Mouse (Mus musculus) thymus, adult 2 months (tissue): ENCODE measurements around the gene Gm47283. TPM values are rescaled to one million over a fixed set of nuclear protein-coding genes. Genes with fewer than 3 reads are reported as not detected.
A peak's percentile ranks its signal among the peaks of the same experiment; 100 is the strongest.
"Not testable (repeated sequence)": the region's sequence is repeated elsewhere in the genome, so short reads cannot be mapped to it uniquely, and the experiment has no call there.

Experiments
- DNase-seq: peaks from one replicate; pipeline ENCODE4 v3.0.0; 2021
- H3K27ac ChIP-seq: fragments of 200-500 bp; 2 replicates; pipeline ENCODE4 v1.5.1; 2012; ENCODE audit warnings: low read length, control low read depth; ENCODE audit not compliant: control insufficient read depth, insufficient read depth
- H3K27me3 ChIP-seq: fragments of 200-500 bp; 2 replicates; pipeline ENCODE4 v1.6.1; 2012; ENCODE audit warnings: mild to moderate bottlenecking, low read length, moderate library complexity, mixed read lengths; ENCODE audit not compliant: control insufficient read depth, insufficient read depth
- H3K36me3 ChIP-seq: fragments of 200-500 bp; 2 replicates; pipeline ENCODE4 v1.6.1; 2012; ENCODE audit warnings: mild to moderate bottlenecking, low read length, moderate library complexity; ENCODE audit not compliant: control insufficient read depth, insufficient read depth
- H3K4me1 ChIP-seq: fragments of 200-500 bp; replicated peaks from 2 replicates; pipeline ENCODE4 v1.6.1; 2012; ENCODE audit warnings: low read length; ENCODE audit not compliant: control insufficient read depth, insufficient read depth
- H3K4me3 ChIP-seq: fragments of 200-500 bp; 2 replicates; pipeline ENCODE4 v1.5.1; 2012; ENCODE audit warnings: mild to moderate bottlenecking, low read length, control low read depth, moderate library complexity; ENCODE audit not compliant: control insufficient read depth, insufficient read depth
- CTCF ChIP-seq: fragments of 200-500 bp; IDR thresholded peaks from 2 replicates; pipeline ENCODE4 v1.5.1; 2012; ENCODE audit warnings: mild to moderate bottlenecking, control low read depth, low read length, moderate library complexity, borderline replicate concordance; ENCODE audit not compliant: control insufficient read depth, poor library complexity, insufficient read depth; ENCODE audit errors: extremely low read depth
- POLR2A ChIP-seq: fragments of 200-500 bp; IDR thresholded peaks from 2 replicates; pipeline ENCODE4 v1.6.1; 2012; ENCODE audit warnings: mild to moderate bottlenecking, low read length, control low read depth, moderate library complexity; ENCODE audit not compliant: control insufficient read depth, poor library complexity, insufficient read depth; ENCODE audit errors: extremely low read depth
- WGBS: fragments of 180-500 bp; shearing (Covaris S2); methylation state at CpG from one replicate; pipeline ENCODE4 v1.1.7; 2018; 5-methylcytosine and 5-hydroxymethylcytosine counted together
- polyA plus RNA-seq: library from polyadenylated mRNA; depleted of rRNA; stranded (reverse); fragments of >200 nt; gene quantifications from 2 replicates; pipeline ENCODE4 v1.2.3, GENCODE M21; 2012

Gene Gm47283
- polyA plus RNA-seq, 1 experiment, result not detected

GRCm38 (mm10) chrY:90740013-90740561 is 44.5 kb upstream of the Gm47283 start:
- Histone ChIP-seq H3K36me3 (peaks cover 15% of the 10 kb centered on the region), H3K27me3 (no peaks in the 10 kb centered on the region), H3K27ac (no peak overlapping the region), H3K4me1 (no peaks in the 10 kb centered on the region), H3K4me3 (no peak overlapping the region)
- 61% methylated on average over 14 of the region's 14 CpGs for WGBS
- no peak for TF ChIP-seq CTCF
- TF ChIP-seq POLR2A, result no peak
- DNase-seq, result peak; percentile 70

GRCm38 (mm10) chrY:90741006-90741405 is 43.5 kb upstream of the Gm47283 start:
- peak; percentile 11 for DNase-seq
- WGBS, result 84% methylated on average over 38 of the region's 38 CpGs
- not testable (repeated sequence) for H3K4me3 ChIP-seq

GRCm38 (mm10) chrY:90741452-90742260 is 42.9 kb upstream of the Gm47283 start:
- not testable (repeated sequence) for H3K4me1 ChIP-seq, H3K27me3 ChIP-seq, H3K4me3 ChIP-seq, H3K27ac ChIP-seq
- peak; percentile 36 for DNase-seq
- H3K36me3 ChIP-seq, result peaks cover 15% of the 10 kb centered on the region
- WGBS, result 87% methylated on average over 43 of the region's 43 CpGs

More at GRCm38 (mm10) chrY:90741006-90741405, 43.5 kb upstream of the Gm47283 start:
- H3K4me1 ChIP-seq, H3K27me3 ChIP-seq, H3K27ac ChIP-seq: not testable (repeated sequence)
- peaks cover 15% of the 10 kb centered on the region for H3K36me3 ChIP-seq

- peaks cover 15% of the 10 kb centered on the region for H3K36me3 ChIP-seq
- H3K4me1 ChIP-seq, H3K4me3 ChIP-seq, H3K27me3 ChIP-seq, H3K27ac ChIP-seq: not testable (repeated sequence)
- DNase-seq, result peak; percentile 4
- 91% methylated on average over 49 of the region's 49 CpGs for WGBS
These were observed 42.1 kb upstream of the Gm47283 start for GRCm38 (mm10) chrY:90742261-90743052.

GRCm38 (mm10) chrY:90743053-90743810 is 41.3 kb upstream of the Gm47283 start:
- peak; percentile 15 for DNase-seq
- 85% methylated on average over 45 of the region's 46 CpGs for WGBS
- H3K36me3 ChIP-seq, result peaks cover 15% of the 10 kb centered on the region

GRCm38 (mm10) chrY:90743811-90744220 is 40.7 kb upstream of the Gm47283 start:
- TF ChIP-seq POLR2A, result no peak
- no peak for TF ChIP-seq CTCF
- WGBS, result 81% methylated on average over 7 of the region's 21 CpGs
- no peak for DNase-seq

More at GRCm38 (mm10) chrY:90743053-90743810, 41.3 kb upstream of the Gm47283 start:
- H3K27ac ChIP-seq, H3K4me1 ChIP-seq, H3K4me3 ChIP-seq, H3K27me3 ChIP-seq: not testable (repeated sequence)

GRCm38 (mm10) chrY:90744381-90744981 is 40.1 kb upstream of the Gm47283 start:
- not testable (repeated sequence) for H3K27ac ChIP-seq, H3K36me3 ChIP-seq, H3K27me3 ChIP-seq, H3K4me3 ChIP-seq, H3K4me1 ChIP-seq
- WGBS, result 82% methylated on average over 51 of the region's 51 CpGs
- peak; percentile 92 for DNase-seq

More at GRCm38 (mm10) chrY:90743811-90744220, 40.7 kb upstream of the Gm47283 start:
- H3K27ac ChIP-seq, result no peak overlapping the region
- no peaks in the 10 kb centered on the region for H3K4me1 ChIP-seq
- H3K27me3 ChIP-seq, result no peaks in the 10 kb centered on the region
- peaks cover 14% of the 10 kb centered on the region for H3K36me3 ChIP-seq
- no peak overlapping the region for H3K4me3 ChIP-seq

- H3K4me3 ChIP-seq, DNase-seq: not testable (repeated sequence)
- 97% methylated on average over 5 of the region's 5 CpGs for WGBS
These were observed 39.3 kb upstream of the Gm47283 start for GRCm38 (mm10) chrY:90745256-90745655.

GRCm38 (mm10) chrY:90754721-90755120 is 29.8 kb upstream of the Gm47283 start, which contains the start of gene Gm21860:
Gm21860 (minus strand) TSS chrY:90754821.
- not testable (repeated sequence) for H3K36me3 ChIP-seq, H3K27ac ChIP-seq, H3K4me3 ChIP-seq, H3K27me3 ChIP-seq, H3K4me1 ChIP-seq, DNase-seq
- no CpG with 5 or more reads among the region's 8 CpGs for WGBS

More at GRCm38 (mm10) chrY:90745256-90745655, 39.3 kb upstream of the Gm47283 start:
- H3K27ac ChIP-seq, H3K4me1 ChIP-seq, H3K36me3 ChIP-seq, H3K27me3 ChIP-seq: not testable (repeated sequence)
